Mouse (Mus musculus): ENCODE measurements at regions not wholly inside any gene's neighbourhood (a gene's known extent, or its start where the extent isn't known, plus 50 kb on each side); places are given as distances from the start of the nearest gene placed in this dataset.

GRCm38 (mm10) chr2:27590511-27590910, 75.6 kb downstream of the Wdr5 start:
- no peak overlapping the region for H3K27ac ChIP-seq
- H3K4me3 ChIP-seq, result no peak overlapping the region
- TF ChIP-seq CTCF (IDR thresholded peaks at IDR 0.05), result no peak
- no peak for DNase-seq (ENCODE audit: extremely low spot score in 1 of 2, low spot score in 2 of 2)
- intact Hi-C loops (cut with DNase I), result no loop called here

- DNase-seq (ENCODE audit: extremely low spot score in 1 of 2, low spot score in 2 of 2), result no peak
- H3K27ac ChIP-seq, result no peak overlapping the region
- intact Hi-C loops (cut with DNase I), result no loop called here
- H3K4me3 ChIP-seq, result no peak overlapping the region
- TF ChIP-seq CTCF (IDR thresholded peaks at IDR 0.05), result no peak
Observed at GRCm38 (mm10) chr2:27591668-27592067, 76.7 kb downstream of the Wdr5 start.

GRCm38 (mm10) chr2:27593338-27593737, 78.4 kb downstream of the Wdr5 start:
- TF ChIP-seq CTCF (IDR thresholded peaks at IDR 0.05), result no peak
- Histone ChIP-seq H3K27ac (no peak overlapping the region), H3K4me3 (no peak overlapping the region)
- intact Hi-C loops (cut with DNase I), result no loop called here
- no peak for DNase-seq (ENCODE audit: extremely low spot score in 1 of 2, low spot score in 2 of 2)

GRCm38 (mm10) chr2:27595251-27595650, 80.3 kb downstream of the Wdr5 start:
- DNase-seq (ENCODE audit: extremely low spot score in 1 of 2, low spot score in 2 of 2), result no peak
- H3K4me3 ChIP-seq, result no peak overlapping the region
- no peak overlapping the region for H3K27ac ChIP-seq
- TF ChIP-seq CTCF (IDR thresholded peaks at IDR 0.05), result no peak
- intact Hi-C loops (cut with DNase I), result no loop called here

- Histone ChIP-seq H3K4me3 (no peak overlapping the region), H3K27ac (no peak overlapping the region)
- intact Hi-C loops (cut with DNase I), result no loop called here
- no peak for DNase-seq (ENCODE audit: extremely low spot score in 1 of 2, low spot score in 2 of 2)
- no peak for TF ChIP-seq CTCF (IDR thresholded peaks at IDR 0.05)
Observed at GRCm38 (mm10) chr2:27596217-27596616, 80.0 kb upstream of the Rxra start.

- H3K27ac ChIP-seq, result no peak overlapping the region
- H3K4me3 ChIP-seq, result no peak overlapping the region
- no peak for DNase-seq (ENCODE audit: extremely low spot score in 1 of 2, low spot score in 2 of 2)
- no peak for TF ChIP-seq CTCF (IDR thresholded peaks at IDR 0.05)
- intact Hi-C loops (cut with DNase I), result no loop called here
Observed at GRCm38 (mm10) chr2:27596966-27597365, 79.3 kb upstream of the Rxra start.

GRCm38 (mm10) chr2:27597901-27598300, 78.3 kb upstream of the Rxra start:
- intact Hi-C loops (cut with DNase I), result no loop called here
- no peak for TF ChIP-seq CTCF (IDR thresholded peaks at IDR 0.05)
- no peak overlapping the region for H3K27ac ChIP-seq
- no peak overlapping the region for H3K4me3 ChIP-seq
- no peak for DNase-seq (ENCODE audit: extremely low spot score in 1 of 2, low spot score in 2 of 2)

GRCm38 (mm10) chr2:27599061-27599768, 77.0 kb upstream of the Rxra start:
- TF ChIP-seq CTCF (IDR thresholded peaks at IDR 0.05), result no peak
- intact Hi-C loops (cut with DNase I), result no loop called here
- peak; percentile 38 to 60 for DNase-seq (ENCODE audit: extremely low spot score in 1 of 2, low spot score in 2 of 2)
- Histone ChIP-seq H3K4me3 (no peak overlapping the region), H3K27ac (no peak overlapping the region)

GRCm38 (mm10) chr2:27599769-27600167, 76.5 kb upstream of the Rxra start:
- TF ChIP-seq CTCF (IDR thresholded peaks at IDR 0.05), result no peak
- DNase-seq (ENCODE audit: extremely low spot score in 1 of 2, low spot score in 2 of 2), result no peak
- intact Hi-C loops (cut with DNase I), result no loop called here
- Histone ChIP-seq H3K4me3 (no peak overlapping the region), H3K27ac (no peak overlapping the region)

- TF ChIP-seq CTCF (IDR thresholded peaks at IDR 0.05), result no peak
- no peak for DNase-seq (ENCODE audit: extremely low spot score in 1 of 2, low spot score in 2 of 2)
- Histone ChIP-seq H3K4me3 (no peak overlapping the region), H3K27ac (no peak overlapping the region)
- intact Hi-C loops (cut with DNase I), result no loop called here
Observed at GRCm38 (mm10) chr2:27603333-27603732, 72.9 kb upstream of the Rxra start.

- no peak for TF ChIP-seq CTCF (IDR thresholded peaks at IDR 0.05)
- Histone ChIP-seq H3K4me3 (no peak overlapping the region), H3K27ac (no peak overlapping the region)
- DNase-seq (ENCODE audit: extremely low spot score in 1 of 2, low spot score in 2 of 2), result no peak
- intact Hi-C loops (cut with DNase I), result no loop called here
Observed at GRCm38 (mm10) chr2:27604588-27604987, 71.7 kb upstream of the Rxra start.

GRCm38 (mm10) chr2:27606816-27607215, 69.4 kb upstream of the Rxra start:
- TF ChIP-seq CTCF (IDR thresholded peaks at IDR 0.05), result no peak
- intact Hi-C loops (cut with DNase I), result no loop called here
- Histone ChIP-seq H3K27ac (no peak overlapping the region), H3K4me3 (no peak overlapping the region)
- no peak for DNase-seq (ENCODE audit: extremely low spot score in 1 of 2, low spot score in 2 of 2)

GRCm38 (mm10) chr2:27621741-27622140, 54.5 kb upstream of the Rxra start:
- TF ChIP-seq CTCF (IDR thresholded peaks at IDR 0.05), result no peak
- Histone ChIP-seq H3K27ac (no peak overlapping the region), H3K4me3 (no peak overlapping the region)
- intact Hi-C loops (cut with DNase I), result no loop called here
- DNase-seq (ENCODE audit: extremely low spot score in 1 of 2, low spot score in 2 of 2), result no peak
